Mouse (Mus musculus) mesoderm, embryonic 11.5 days (tissue): ENCODE data around the gene Dbndd2.

Source experiments
- DNase-seq: peaks from one replicate; pipeline ENCODE4 v3.0.0-alpha.2; 2012; ENCODE audit warnings: low read depth, low spot score

Dbndd2 gene

GRCm38 (mm10) chr2:164453887-164454500 is 31.9 kb upstream of the Dbndd2 start:
- no peak for DNase-seq

GRCm38 (mm10) chr2:164454846-164455245 is 31.1 kb upstream of the Dbndd2 start:
- DNase-seq, result no peak

- no peak for DNase-seq
Observed at GRCm38 (mm10) chr2:164455421-164456190, 30.3 kb upstream of the Dbndd2 start.

- DNase-seq, result no peak
Observed at GRCm38 (mm10) chr2:164456413-164456812, 29.5 kb upstream of the Dbndd2 start.

GRCm38 (mm10) chr2:164456864-164457300 is 29.0 kb upstream of the Dbndd2 start, which contains the start of gene Sys1:
Gene Sys1, plus strand, starts transcription at chr2:164456964.
- DNase-seq, result peak; percentile 30

- no peak for DNase-seq
Observed at GRCm38 (mm10) chr2:164457942-164458341, 28.0 kb upstream of the Dbndd2 start.

GRCm38 (mm10) chr2:164458535-164458934 is 27.4 kb upstream of the Dbndd2 start:
- no peak for DNase-seq

GRCm38 (mm10) chr2:164460745-164461551 is 25.0 kb upstream of the Dbndd2 start, which contains the start of gene Gm20458:
Gene Gm20458, plus strand, starts transcription at chr2:164460967.
- peak; percentile 98 for DNase-seq

- no peak for DNase-seq
Observed at GRCm38 (mm10) chr2:164465161-164465560, 20.7 kb upstream of the Dbndd2 start.

- DNase-seq, result no peak
Observed at GRCm38 (mm10) chr2:164466787-164467186, 19.1 kb upstream of the Dbndd2 start.

- DNase-seq, result peak; percentile 66
Observed at GRCm38 (mm10) chr2:164470254-164470653, 15.7 kb upstream of the Dbndd2 start.

GRCm38 (mm10) chr2:164473624-164474023 is 12.3 kb upstream of the Dbndd2 start, which contains the start of gene Trp53tg5:
Gene Trp53tg5, minus strand, starts transcription at chr2:164473724.
- DNase-seq, result no peak

- peak; percentile 30 for DNase-seq
Observed at GRCm38 (mm10) chr2:164486258-164487114, 580 bp downstream of the Dbndd2 start.

- DNase-seq, result no peak
Observed at GRCm38 (mm10) chr2:164487115-164487527, 1.2 kb downstream of the Dbndd2 start.

- DNase-seq, result no peak
Observed at GRCm38 (mm10) chr2:164487812-164488211, 1.9 kb downstream of the Dbndd2 start.

- no peak for DNase-seq
Observed at GRCm38 (mm10) chr2:164494126-164494525, 8.2 kb downstream of the Dbndd2 start.

GRCm38 (mm10) chr2:164496331-164496730 is 10.4 kb downstream of the Dbndd2 start:
- DNase-seq, result no peak

GRCm38 (mm10) chr2:164496847-164497690 is 11.2 kb downstream of the Dbndd2 start, which contains the start of gene Pigt:
Gene Pigt, plus strand, starts transcription at chr2:164497520.
- DNase-seq, result peak; percentile 83

- DNase-seq, result no peak
Observed at GRCm38 (mm10) chr2:164497691-164498268, 11.9 kb downstream of the Dbndd2 start.

- no peak for DNase-seq
Observed at GRCm38 (mm10) chr2:164499317-164499716, 13.4 kb downstream of the Dbndd2 start.
